ENCODE assay signal across 8 mouse cellular contexts in the genomic region with DNA sequence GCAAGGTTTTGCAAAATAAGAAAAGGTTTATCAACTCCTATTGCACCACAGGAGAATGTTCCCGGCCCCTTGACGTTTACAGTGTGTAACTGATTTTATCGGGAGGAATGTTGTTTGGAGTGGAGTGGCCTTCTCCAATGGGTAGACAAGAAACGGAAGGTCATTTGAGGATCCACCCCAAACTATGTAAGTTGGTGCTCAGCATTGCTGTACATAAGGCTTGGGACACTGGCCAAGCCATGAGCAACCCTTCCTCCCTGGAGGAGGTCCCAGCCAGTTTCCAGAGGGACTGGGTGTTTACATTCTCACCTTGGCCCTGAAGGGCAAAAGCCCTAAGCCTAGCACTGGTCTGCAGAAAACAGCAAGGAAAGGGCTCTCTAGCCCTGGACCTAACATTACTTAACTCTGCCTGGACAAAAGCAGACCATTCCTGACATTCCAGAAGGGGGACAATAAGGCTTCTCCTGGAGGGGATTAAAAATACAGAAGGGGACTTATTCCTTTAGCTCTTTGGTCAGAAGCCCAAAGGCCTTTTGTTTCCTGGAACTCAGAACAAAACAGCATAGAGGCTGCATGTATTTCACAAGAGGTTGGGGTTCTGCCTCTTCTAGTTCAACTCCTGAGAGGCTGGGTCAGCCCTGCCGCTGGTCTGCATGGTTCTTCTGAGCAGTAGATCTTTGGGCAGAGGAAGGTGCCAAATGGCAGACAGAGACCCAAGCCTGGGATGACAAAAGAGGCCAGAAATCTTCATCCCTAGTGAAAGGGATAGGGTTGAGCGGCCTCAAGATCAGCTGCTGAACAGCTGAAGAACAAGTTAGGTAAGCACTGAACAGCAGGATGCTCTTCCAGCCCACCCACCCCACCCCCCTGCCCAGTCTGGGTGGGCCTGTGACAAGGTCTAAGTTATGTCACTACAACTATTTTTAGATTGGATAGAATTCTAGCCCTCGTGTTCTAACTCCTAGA. TPM values are rescaled to one million over a fixed set of nuclear protein-coding genes. Genes with fewer than 3 reads are reported as not detected.
DNase-seq lines count a peak whose midpoint lies in the region; ATAC-seq and TF ChIP-seq lines count a peak whose summit lies in the region.
"Had no signal": no experiment of that assay in that cellular context is flagged by ENCODE, and none has a peak within 500 bp of the region (broad histone marks: within the 10 kb centered on the region; RNA-seq: fewer than 3 reads in every experiment).

No protein-coding gene starts in this region.

- H3K4me3 ChIP-seq in liver, adult 2 months (ENCODE audit: insufficient read depth, low read depth, low read length): no peak overlapping the region
- H3K4me3 ChIP-seq in liver, embryonic 11.5 days (ENCODE audit: low read depth, low read length): no peak overlapping the region
- H3K4me3 ChIP-seq in kidney, adult 2 months (ENCODE audit: insufficient read depth, low read depth, low read length): no peak overlapping the region
- H3K4me3 ChIP-seq in myocyte: no peak overlapping the region
- H3K4me3 ChIP-seq: liver, embryonic 15.5 days had no signal

- H3K27ac ChIP-seq in liver, adult 2 months (replicated peaks; ENCODE audit: insufficient read depth, low read depth, low read length): peak overlapping the region; percentile 25; the same call in 1 of the 2 replicates
- H3K27ac ChIP-seq in liver, embryonic 11.5 days (ENCODE audit: low read depth, low read length): no peak overlapping the region
- H3K27ac ChIP-seq in kidney, adult 2 months (ENCODE audit: insufficient read depth, low read depth, low read length): peak overlapping the region; percentile 27
- H3K27ac ChIP-seq: liver, embryonic 15.5 days had no signal

- H3K79me2 ChIP-seq in liver, adult 2 months (ENCODE audit: control insufficient read depth, insufficient read depth, low read length): no peaks in the 10 kb centered on the region
- H3K79me2 ChIP-seq in myocyte (ENCODE audit: control insufficient read depth, insufficient read depth): no peaks in the 10 kb centered on the region

- H3K4me2 ChIP-seq in liver, embryonic 11.5 days: no peak overlapping the region
- peak overlapping the region; percentile 5 for H3K4me2 ChIP-seq in myocyte (ENCODE audit: low read depth)
- H3K4me2 ChIP-seq: liver, embryonic 15.5 days had no signal

- peak; percentile 16 for DNase-seq in liver, adult 2 months (ENCODE audit: extremely low read depth, low read depth, low spot score)
- no peak for DNase-seq in liver, embryonic 11.5 days (ENCODE audit: low spot score)
- peak; percentile 88 for DNase-seq in heart, adult 8-10 months (ENCODE audit: low spot score)
- peak; percentile 81 for DNase-seq in kidney, adult 2 months
- no peak for DNase-seq in cerebellum, postnatal 36 days
- no peak for DNase-seq in embryo, embryonic 10 days (ENCODE audit: low spot score)

- no peak overlapping the region for H3ac ChIP-seq in myocyte (ENCODE audit: control insufficient read depth, insufficient read length)

- WGBS in liver, adult 2 months: 61% methylated on average over 7 of the region's 7 CpGs
- WGBS in liver, embryonic 11.5 days: 66% methylated on average over 7 of the region's 7 CpGs
- WGBS in kidney, adult 2 months: 53% methylated on average over 7 of the region's 7 CpGs

- H3K36me3 ChIP-seq in liver, adult 2 months (ENCODE audit: control insufficient read depth, insufficient read depth, low read length): no peaks in the 10 kb centered on the region
- H3K36me3 ChIP-seq in liver, embryonic 11.5 days (ENCODE audit: control insufficient read depth, insufficient read depth, low read length): no peaks in the 10 kb centered on the region
- no peaks in the 10 kb centered on the region for H3K36me3 ChIP-seq in kidney, adult 2 months (ENCODE audit: control insufficient read depth, insufficient read depth, low read length)
- no peaks in the 10 kb centered on the region for H3K36me3 ChIP-seq in myocyte (ENCODE audit: control insufficient read depth, insufficient read depth)
- H3K36me3 ChIP-seq: liver, embryonic 15.5 days had no signal

- ATAC-seq in liver, embryonic 11.5 days (replicated peaks; ENCODE audit: low FRiP score): no peak

- TF ChIP-seq CTCF in liver, adult 2 months (IDR thresholded peaks at IDR 0.05; ENCODE audit: low read depth, low read length): no peak
- no peak for TF ChIP-seq CTCF in kidney, adult 2 months (conservative IDR thresholded peaks at IDR 0.05; ENCODE audit: insufficient read depth, insufficient read length, low read depth, low read length)

- no peaks in the 10 kb centered on the region for H3K27me3 ChIP-seq in liver, adult 2 months (ENCODE audit: control insufficient read depth, insufficient read depth, low read length)
- no peaks in the 10 kb centered on the region for H3K27me3 ChIP-seq in liver, embryonic 11.5 days (replicated peaks; ENCODE audit: control insufficient read depth, insufficient read depth, low read length)
- no peaks in the 10 kb centered on the region for H3K27me3 ChIP-seq in kidney, adult 2 months (replicated peaks; ENCODE audit: control insufficient read depth, insufficient read depth, low read length)
- no peaks in the 10 kb centered on the region for H3K27me3 ChIP-seq in myocyte (ENCODE audit: control insufficient read depth, insufficient read depth, insufficient read length)
- H3K27me3 ChIP-seq: liver, embryonic 15.5 days had no signal

- no peak for TF ChIP-seq POLR2A in liver, adult 2 months (IDR thresholded peaks at IDR 0.05; ENCODE audit: extremely low read depth, insufficient read depth, low read length)
- no peak for TF ChIP-seq POLR2A in kidney, adult 2 months (IDR thresholded peaks at IDR 0.05; ENCODE audit: low read depth, low read length)
- no peak for TF ChIP-seq POLR2A in myocyte (IDR thresholded peaks at IDR 0.05; ENCODE audit: insufficient read length, low read depth)

- no peaks in the 10 kb centered on the region for H3K9me3 ChIP-seq in liver, embryonic 11.5 days (ENCODE audit: control insufficient read depth, low read length)
- H3K9me3 ChIP-seq: liver, embryonic 15.5 days had no signal

- no peak overlapping the region for H3K9ac ChIP-seq in liver, adult 2 months (ENCODE audit: low read depth, low read length)
- no peak overlapping the region for H3K9ac ChIP-seq in liver, embryonic 11.5 days (ENCODE audit: low read depth, low read length)
- H3K9ac ChIP-seq: liver, embryonic 15.5 days had no signal

- no peaks in the 10 kb centered on the region for H3K4me1 ChIP-seq in liver, adult 2 months (ENCODE audit: control insufficient read depth, insufficient read depth, low read length)
- H3K4me1 ChIP-seq in liver, embryonic 11.5 days (replicated peaks; ENCODE audit: control insufficient read depth, insufficient read depth, low read length): no peaks in the 10 kb centered on the region
- H3K4me1 ChIP-seq in kidney, adult 2 months (ENCODE audit: control insufficient read depth, insufficient read depth, low read length): peaks cover 9% of the 10 kb centered on the region
- H3K4me1 ChIP-seq: liver, embryonic 15.5 days had no signal

TF ChIP-seq in myocyte, 11 proteins besides CTCF, POLR2A, EP300 and RAD21:
- no peak for TF ChIP-seq USF1 (IDR thresholded peaks at IDR 0.05; ENCODE audit: low read depth)
- TF ChIP-seq POLR2AphosphoS2 (IDR thresholded peaks at IDR 0.05; ENCODE audit: insufficient read length, low read depth): no peak
- no peak for TF ChIP-seq MAX (IDR thresholded peaks at IDR 0.05; ENCODE audit: low read depth)
- no peak for TF ChIP-seq CEBPB (IDR thresholded peaks at IDR 0.05; ENCODE audit: insufficient read depth, poor library complexity, severe bottlenecking)
- TF ChIP-seq TCF3 (IDR thresholded peaks at IDR 0.05; ENCODE audit: insufficient read length, low read depth): peak; percentile 20
- peak in 1 of 3 experiments; percentile 50 for TF ChIP-seq MYOG (IDR thresholded peaks at IDR 0.05; ENCODE audit: control insufficient read depth in 1 of 3, insufficient read depth in 1 of 3, insufficient read length in 2 of 3, low read depth in 2 of 3)
- no peak for TF ChIP-seq REST (IDR thresholded peaks at IDR 0.05; ENCODE audit: insufficient read depth, insufficient read length)
- no peak for TF ChIP-seq E2F4 (IDR thresholded peaks at IDR 0.05; ENCODE audit: insufficient read depth)
- peak in 2 of 3 experiments; percentile 16 to 60 for TF ChIP-seq MYOD1 (IDR thresholded peaks at IDR 0.05; ENCODE audit: control insufficient read depth in 1 of 3, insufficient read length in 2 of 3, low read depth in 2 of 3)
- no peak for TF ChIP-seq SRF (IDR thresholded peaks at IDR 0.05; ENCODE audit: control insufficient read depth, insufficient read length, low read depth)
- no peak for TF ChIP-seq TCF12 (IDR thresholded peaks at IDR 0.05; ENCODE audit: insufficient read depth, poor library complexity, severe bottlenecking)

RNA-seq across cellular contexts. Expression of a gene that starts 7.5 kb away (rescaled TPM):
- 8.6 and 12.6 TPM in 2 replicates for total RNA-seq in liver, adult 2 months (2014; rRNA removed)
- polyA plus RNA-seq in liver, adult 2 months (2012; rRNA removed): 5.7 and 5.8 TPM in 2 replicates
- 14.6 and 17.7 TPM in 2 replicates for polyA plus RNA-seq in liver, embryonic 11.5 days (2014; fragmentation: Nextera tagmentation; extraction: Ambion mirVana)
- 100 to 1,000 TPM; 122 to 159 (median 140) TPM for total RNA-seq in heart, adult 8-10 months (2022)
- 26.7 and 28.4 TPM in 2 replicates for polyA plus RNA-seq in kidney, adult 2 months (2012; rRNA removed)
- 28.3 TPM for polyA plus RNA-seq in myocyte (2012; fragmentation: generic; extraction: Trizol)

Comparison
In these comparisons a context has a peak if more than half of its experiments do, and no peak if none do; other contexts are left out.
1. DNase-seq: peak in liver, adult 2 months (single experiment), heart, adult 8-10 months (single experiment) and kidney, adult 2 months (single experiment); none in liver, embryonic 11.5 days (single experiment), cerebellum, postnatal 36 days (0 of 2) and embryo, embryonic 10 days (single experiment).